ENCODE assay signal across 22 mouse cellular contexts in the genomic region with DNA sequence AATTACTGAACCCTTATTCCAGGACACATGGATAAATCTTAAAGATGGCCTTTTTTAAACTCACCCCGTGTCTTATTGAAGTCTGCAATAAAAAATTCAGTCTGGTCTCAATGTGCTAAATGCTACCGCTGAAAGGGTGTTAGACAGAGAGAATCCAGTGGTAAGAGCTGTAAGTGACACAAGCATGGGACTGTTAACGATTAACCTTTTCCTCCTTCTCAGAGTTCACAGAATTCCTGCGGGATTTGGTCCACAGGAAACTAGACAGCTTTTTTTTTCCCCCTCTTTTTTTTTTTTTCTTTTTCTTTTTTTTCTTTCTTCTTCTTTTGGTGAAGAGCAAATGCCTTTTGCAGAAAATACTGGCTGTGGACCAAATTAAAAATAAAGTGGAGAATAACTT.
DNase-seq lines count a peak whose midpoint lies in the region; ATAC-seq and TF ChIP-seq lines count a peak whose summit lies in the region.
"Had no signal": no experiment of that assay in that cellular context is flagged by ENCODE, and none has a peak within 500 bp of the region (broad histone marks: within the 10 kb centered on the region; RNA-seq: fewer than 3 reads in every experiment).

No protein-coding gene starts in this region.

- ATAC-seq in embryonic facial prominence, embryonic 11.5 days (replicated peaks; ENCODE audit: insufficient number of reproducible peaks, low FRiP score, low TSS enrichment, low read depth): no peak
- ATAC-seq in liver, postnatal 0 days: no peak
- no peak for ATAC-seq in hindbrain, embryonic 11.5 days (ENCODE audit: low FRiP score)
- ATAC-seq: CD4-positive, CD25-positive, alpha-beta regulatory T cell, adult 4 months; forebrain, embryonic 13.5 days; intestine, embryonic 15.5 days had no signal

- no peaks in the 10 kb centered on the region for H3K79me2 ChIP-seq in liver, adult 2 months (ENCODE audit: control insufficient read depth, insufficient read depth, low read length)

- DNase-seq in embryonic facial prominence, embryonic 11.5 days (ENCODE audit: low spot score): peak; percentile 63
- no peak for DNase-seq in embryonic facial prominence, embryonic 10.5 days (ENCODE audit: low spot score)
- DNase-seq in liver, adult 2 months (ENCODE audit: extremely low read depth, low read depth, low spot score): peak; percentile 57
- no peak for DNase-seq in liver, postnatal 0 days
- DNase-seq in forelimb bud, embryonic 11.5 days (ENCODE audit: low read depth, low spot score): peak; percentile 65
- DNase-seq in hindbrain, embryonic 11.5 days (ENCODE audit: low spot score): no peak
- no peak for DNase-seq in heart, postnatal 14 days
- DNase-seq: adrenal gland, adult 8-10 months; adrenal gland, postnatal 36 days; B cell, adult 2 months; cerebellum, adult 11 months; cerebellum, adult 8-10 months; cerebellum, postnatal 25 days; gastrocnemius, postnatal 36 days; heart, adult 11 months; heart, postnatal 10 days had no signal

- no peak for TF ChIP-seq POLR2A in liver, adult 2 months (IDR thresholded peaks at IDR 0.05; ENCODE audit: extremely low read depth, insufficient read depth, low read length)

- H3K9me3 ChIP-seq in embryonic facial prominence, embryonic 11.5 days (replicated peaks; ENCODE audit: control insufficient read depth, low read length): no peaks in the 10 kb centered on the region
- H3K9me3 ChIP-seq in embryonic facial prominence, embryonic 10.5 days: no peaks in the 10 kb centered on the region
- no peaks in the 10 kb centered on the region for H3K9me3 ChIP-seq in liver, postnatal 0 days (ENCODE audit: low read length)
- H3K9me3 ChIP-seq in hindbrain, embryonic 11.5 days (ENCODE audit: control insufficient read depth, low read length): no peaks in the 10 kb centered on the region
- H3K9me3 ChIP-seq: forebrain, embryonic 13.5 days; G1E; heart, embryonic 10.5 days; intestine, embryonic 15.5 days had no signal

- no peak overlapping the region for H3K27ac ChIP-seq in embryonic facial prominence, embryonic 11.5 days (replicated peaks; ENCODE audit: low read depth, low read length)
- H3K27ac ChIP-seq in embryonic facial prominence, embryonic 10.5 days (replicated peaks): no peak overlapping the region
- H3K27ac ChIP-seq in liver, adult 2 months (replicated peaks; ENCODE audit: insufficient read depth, low read depth, low read length): no peak overlapping the region
- H3K27ac ChIP-seq in liver, postnatal 0 days (ENCODE audit: low read depth): no peak overlapping the region
- H3K27ac ChIP-seq in hindbrain, embryonic 11.5 days (ENCODE audit: low read depth, low read length): no peak overlapping the region
- H3K27ac ChIP-seq: forebrain, embryonic 13.5 days; heart, embryonic 10.5 days; hindbrain, embryonic 14.5 days; intestine, embryonic 15.5 days had no signal

- intact Hi-C loops in heart, postnatal 14 days (cut with DNase I): no loop called here

- no peak for TF ChIP-seq EP300 in liver, postnatal 0 days (IDR thresholded peaks at IDR 0.05; ENCODE audit: low read depth)

- peaks cover 3% of the 10 kb centered on the region; the same call in 1 of the 2 replicates for H3K27me3 ChIP-seq in embryonic facial prominence, embryonic 11.5 days (ENCODE audit: control insufficient read depth, insufficient read depth, low read length)
- peaks cover 56% of the 10 kb centered on the region for H3K27me3 ChIP-seq in embryonic facial prominence, embryonic 10.5 days (replicated peaks; ENCODE audit: low read depth, poor library complexity, severe bottlenecking)
- no peaks in the 10 kb centered on the region for H3K27me3 ChIP-seq in liver, adult 2 months (ENCODE audit: control insufficient read depth, insufficient read depth, low read length)
- H3K27me3 ChIP-seq in liver, postnatal 0 days (ENCODE audit: insufficient read depth, low read length): no peaks in the 10 kb centered on the region
- H3K27me3 ChIP-seq in hindbrain, embryonic 11.5 days (ENCODE audit: control insufficient read depth, insufficient read depth, low read length): no peaks in the 10 kb centered on the region
- H3K27me3 ChIP-seq: intestine, embryonic 15.5 days had no signal

- H3K9ac ChIP-seq in embryonic facial prominence, embryonic 11.5 days (replicated peaks; ENCODE audit: low read length): no peak overlapping the region
- H3K9ac ChIP-seq in liver, adult 2 months (ENCODE audit: low read depth, low read length): no peak overlapping the region
- no peak overlapping the region for H3K9ac ChIP-seq in liver, postnatal 0 days (replicated peaks)
- no peak overlapping the region for H3K9ac ChIP-seq in hindbrain, embryonic 11.5 days (ENCODE audit: low read depth, low read length)
- H3K9ac ChIP-seq: forebrain, embryonic 13.5 days; hindbrain, embryonic 14.5 days; intestine, embryonic 15.5 days had no signal

- WGBS in embryonic facial prominence, embryonic 11.5 days: 23% methylated on average over 4 of the region's 4 CpGs
- 32% methylated on average over 4 of the region's 4 CpGs for WGBS in embryonic facial prominence, embryonic 10.5 days
- WGBS in liver, adult 2 months: 20% methylated on average over 4 of the region's 4 CpGs
- 50% methylated on average over 4 of the region's 4 CpGs for WGBS in liver, postnatal 0 days (ENCODE audit: insufficient replicate concordance)
- 45% methylated on average over 4 of the region's 4 CpGs for WGBS in hindbrain, embryonic 11.5 days

- TF ChIP-seq CTCF in liver, adult 2 months (IDR thresholded peaks at IDR 0.05; ENCODE audit: low read depth, low read length): no peak
- TF ChIP-seq CTCF in liver, postnatal 0 days (IDR thresholded peaks at IDR 0.05; ENCODE audit: low read depth): no peak

- H3K4me2 ChIP-seq in embryonic facial prominence, embryonic 11.5 days (ENCODE audit: low read depth, low read length): no peak overlapping the region
- no peak overlapping the region for H3K4me2 ChIP-seq in liver, postnatal 0 days (ENCODE audit: low read depth, low read length)
- H3K4me2 ChIP-seq in hindbrain, embryonic 11.5 days (replicated peaks; ENCODE audit: low read depth, low read length): no peak overlapping the region
- H3K4me2 ChIP-seq: forebrain, embryonic 13.5 days; hindbrain, embryonic 14.5 days; intestine, embryonic 15.5 days had no signal

- H3K4me3 ChIP-seq in embryonic facial prominence, embryonic 11.5 days (ENCODE audit: low read depth, low read length): no peak overlapping the region
- H3K4me3 ChIP-seq in embryonic facial prominence, embryonic 10.5 days: no peak overlapping the region
- no peak overlapping the region for H3K4me3 ChIP-seq in liver, adult 2 months (ENCODE audit: insufficient read depth, low read depth, low read length)
- H3K4me3 ChIP-seq in liver, postnatal 0 days (ENCODE audit: low read depth, low read length): no peak overlapping the region
- no peak overlapping the region for H3K4me3 ChIP-seq in hindbrain, embryonic 11.5 days (ENCODE audit: low read depth, low read length)
- H3K4me3 ChIP-seq: forebrain, embryonic 13.5 days; heart, embryonic 10.5 days; intestine, embryonic 15.5 days had no signal

- no peaks in the 10 kb centered on the region for H3K4me1 ChIP-seq in embryonic facial prominence, embryonic 11.5 days (ENCODE audit: control insufficient read depth, insufficient read depth, low read length)
- H3K4me1 ChIP-seq in embryonic facial prominence, embryonic 10.5 days: peaks cover 13% of the 10 kb centered on the region
- H3K4me1 ChIP-seq in liver, adult 2 months (ENCODE audit: control insufficient read depth, insufficient read depth, low read length): peaks cover 3% of the 10 kb centered on the region; the same call in 1 of the 2 replicates
- H3K4me1 ChIP-seq in liver, postnatal 0 days (ENCODE audit: insufficient read depth): no peaks in the 10 kb centered on the region
- no peaks in the 10 kb centered on the region for H3K4me1 ChIP-seq in hindbrain, embryonic 11.5 days (replicated peaks; ENCODE audit: control insufficient read depth, insufficient read depth, low read length)
- H3K4me1 ChIP-seq: heart, embryonic 10.5 days; intestine, embryonic 15.5 days had no signal

- no peaks in the 10 kb centered on the region for H3K36me3 ChIP-seq in embryonic facial prominence, embryonic 11.5 days (replicated peaks; ENCODE audit: control insufficient read depth, insufficient read depth, low read depth, low read length)
- H3K36me3 ChIP-seq in embryonic facial prominence, embryonic 10.5 days (replicated peaks): no peaks in the 10 kb centered on the region
- no peaks in the 10 kb centered on the region for H3K36me3 ChIP-seq in liver, adult 2 months (ENCODE audit: control insufficient read depth, insufficient read depth, low read length)
- no peaks in the 10 kb centered on the region for H3K36me3 ChIP-seq in liver, postnatal 0 days (replicated peaks; ENCODE audit: insufficient read depth, low read length)
- H3K36me3 ChIP-seq in hindbrain, embryonic 11.5 days (ENCODE audit: control insufficient read depth, insufficient read depth, low read length): no peaks in the 10 kb centered on the region
- H3K36me3 ChIP-seq: G1E; heart, embryonic 10.5 days; intestine, embryonic 15.5 days had no signal

Comparison
In these comparisons a context has a peak if more than half of its experiments do, and no peak if none do; other contexts are left out.
1. DNase-seq: peak in embryonic facial prominence, embryonic 11.5 days (single experiment), liver, adult 2 months (single experiment) and forelimb bud, embryonic 11.5 days (single experiment); none in embryonic facial prominence, embryonic 10.5 days (single experiment), liver, postnatal 0 days (single experiment), hindbrain, embryonic 11.5 days (single experiment) and heart, postnatal 14 days (0 of 2).